ENCODE assay signal across 8 mouse cellular contexts in genomic region chr2:75792377-75793203, GRCm38 (mm10). TPM values are rescaled to one million over a fixed set of nuclear protein-coding genes. Genes with fewer than 3 reads are reported as not detected.
DNase-seq lines count a peak whose midpoint lies in the region; ATAC-seq and TF ChIP-seq lines count a peak whose summit lies in the region.

No protein-coding gene starts in this region.

- DNase-seq in layer of hippocampus, adult 11-12 months (ENCODE audit: low spot score) = peak; percentile 37
- no peak for DNase-seq in layer of hippocampus, adult 2 months (ENCODE audit: low spot score in 2 of 2)
- DNase-seq in midbrain, embryonic 14.5 days = no peak
- no peak for DNase-seq in cerebellum, postnatal 10 days

- no peak for TF ChIP-seq POLR2A in bone marrow macrophage, adult 2 months (IDR thresholded peaks at IDR 0.05; ENCODE audit: borderline replicate concordance, low read depth, low read length)

- no peak overlapping the region for H3K4me3 ChIP-seq in layer of hippocampus, adult 2 months
- peak overlapping the region; percentile 60 for H3K4me3 ChIP-seq in bone marrow macrophage, adult 2 months (ENCODE audit: insufficient read depth, low read length)
- H3K4me3 ChIP-seq in kidney, embryonic 15.5 days (replicated peaks) = no peak overlapping the region
- peak overlapping the region; percentile 12; the same call in 1 of the 2 replicates for H3K4me3 ChIP-seq in macrophage (ENCODE audit: inconsistent target)
- H3K4me3 ChIP-seq in midbrain, embryonic 14.5 days (replicated peaks; ENCODE audit: low read depth, low read length) = no peak overlapping the region

- H3K79me2 ChIP-seq in macrophage (ENCODE audit: inconsistent target) = no peaks in the 10 kb centered on the region

- ATAC-seq in kidney, embryonic 15.5 days (replicated peaks; ENCODE audit: low FRiP score) = 0 out of 2 replicates have a peak, but pooled peaks have one; percentile 35
- no peak for ATAC-seq in erythroid progenitor cell, adult 5-6 weeks (replicated peaks; ENCODE audit: low FRiP score, poor library complexity, severe bottlenecking)
- no peak for ATAC-seq in midbrain, embryonic 14.5 days (ENCODE audit: low FRiP score, low TSS enrichment)

- peaks cover 27% of the 10 kb centered on the region for H3K4me1 ChIP-seq in bone marrow macrophage, adult 2 months (ENCODE audit: control insufficient read depth, insufficient read depth, low read length)
- H3K4me1 ChIP-seq in kidney, embryonic 15.5 days = peaks cover 17% of the 10 kb centered on the region
- H3K4me1 ChIP-seq in midbrain, embryonic 14.5 days (ENCODE audit: control insufficient read depth, insufficient read depth, low read length) = no peaks in the 10 kb centered on the region

- H3K27ac ChIP-seq in layer of hippocampus, adult 2 months = no peak overlapping the region
- H3K27ac ChIP-seq in bone marrow macrophage, adult 2 months (ENCODE audit: insufficient read depth, low read depth, low read length) = peak overlapping the region; percentile 99
- H3K27ac ChIP-seq in kidney, embryonic 15.5 days = peak overlapping the region; percentile 20; the same call in 1 of the 2 replicates
- peak overlapping the region; percentile 92 for H3K27ac ChIP-seq in macrophage
- no peak overlapping the region for H3K27ac ChIP-seq in midbrain, embryonic 14.5 days (replicated peaks; ENCODE audit: low read depth, low read length)

- no peaks in the 10 kb centered on the region for H3K36me3 ChIP-seq in kidney, embryonic 15.5 days
- H3K36me3 ChIP-seq in macrophage (ENCODE audit: inconsistent target) = no peaks in the 10 kb centered on the region
- H3K36me3 ChIP-seq in midbrain, embryonic 14.5 days (ENCODE audit: control insufficient read depth, insufficient read depth, low read length) = no peaks in the 10 kb centered on the region

- no peak overlapping the region for H3K9ac ChIP-seq in kidney, embryonic 15.5 days
- no peak overlapping the region for H3K9ac ChIP-seq in midbrain, embryonic 14.5 days (replicated peaks; ENCODE audit: low read length)

- no peak for TF ChIP-seq CTCF in layer of hippocampus, adult 2 months (conservative IDR thresholded peaks at IDR 0.05)
- TF ChIP-seq CTCF in bone marrow macrophage, adult 2 months (IDR thresholded peaks at IDR 0.05; ENCODE audit: low read depth, low read length) = no peak

- WGBS in kidney, embryonic 15.5 days = 44% methylated on average over 12 of the region's 12 CpGs
- WGBS in macrophage (ENCODE audit: missing documents) = 1% methylated on average over 11 of the region's 12 CpGs
- 69% methylated on average over 12 of the region's 12 CpGs for WGBS in midbrain, embryonic 14.5 days

- no peaks in the 10 kb centered on the region for H3K27me3 ChIP-seq in kidney, embryonic 15.5 days
- no peaks in the 10 kb centered on the region for H3K27me3 ChIP-seq in midbrain, embryonic 14.5 days (ENCODE audit: control insufficient read depth, insufficient read depth, low read length)

- H3K9me3 ChIP-seq in kidney, embryonic 15.5 days (replicated peaks) = no peaks in the 10 kb centered on the region
- no peaks in the 10 kb centered on the region for H3K9me3 ChIP-seq in midbrain, embryonic 14.5 days (ENCODE audit: control insufficient read depth, low read length)

- H3K4me2 ChIP-seq in kidney, embryonic 15.5 days = no peak overlapping the region
- no peak overlapping the region for H3K4me2 ChIP-seq in midbrain, embryonic 14.5 days (ENCODE audit: low read length)

RNA-seq across cellular contexts. Expression of gene Agps, which starts 39.4 kb away (rescaled TPM):
- total RNA-seq in layer of hippocampus, adult 2 months (2021) = 10 to 100 TPM; 37.0 to 40.2 TPM
- polyA plus RNA-seq in bone marrow macrophage, adult 2 months (2012; ENCODE audit: insufficient read depth, insufficient read length, missing spikeins) = 31.7 and 36.1 TPM in 2 replicates
- 39.1 and 41.5 TPM in 2 replicates for polyA plus RNA-seq in kidney, embryonic 15.5 days (2015; fragmentation: Nextera tagmentation; extraction: Ambion mirVana)
- total RNA-seq in macrophage (2018; cell fraction: chromatin; rRNA removed) = 100 to 1,000 TPM in 19 of 26 experiments, 10 to 100 TPM in 7; 62.0 to 236 (median 168) TPM
- total RNA-seq in macrophage (2018; cell fraction: cytosol; rRNA removed) = 10 to 100 TPM; 32.4 to 57.4 (median 42.8) TPM
- 100 to 1,000 TPM in 4 of 26 experiments, 10 to 100 TPM in 22; 27.5 to 131 (median 71.2) TPM for total RNA-seq in macrophage (2018; cell fraction: nucleus; rRNA removed)
- polyA plus RNA-seq in macrophage (2018) = 22.4 to 47.5 TPM (median 23.5 TPM) in 3 replicates
- total RNA-seq in erythroid progenitor cell, adult 5-6 weeks (2015; ENCODE audit: low replicate concordance) = 39.4 and 41.8 TPM in 2 replicates
- total RNA-seq in erythroid progenitor cell, adult 5-6 weeks (2017; ENCODE audit: low replicate concordance) = 13.2 and 31.8 TPM in 2 replicates
- polyA plus RNA-seq in midbrain, embryonic 14.5 days (2014; fragmentation: Nextera tagmentation; extraction: Ambion mirVana) = 32.8 and 38.0 TPM in 2 replicates

Comparison
In these comparisons a context has a peak if more than half of its experiments do, and no peak if none do; other contexts are left out.
1. H3K27ac ChIP-seq: peak in bone marrow macrophage, adult 2 months (single experiment), kidney, embryonic 15.5 days (single experiment) and macrophage (single experiment); none in layer of hippocampus, adult 2 months (single experiment) and midbrain, embryonic 14.5 days (single experiment).
2. H3K4me3 ChIP-seq: peak in bone marrow macrophage, adult 2 months (single experiment) and macrophage (single experiment); none in layer of hippocampus, adult 2 months (single experiment), kidney, embryonic 15.5 days (single experiment) and midbrain, embryonic 14.5 days (single experiment).